Mouse (Mus musculus): Measurements from ENCODE around the gene Ndufa4l2.

DNA sequence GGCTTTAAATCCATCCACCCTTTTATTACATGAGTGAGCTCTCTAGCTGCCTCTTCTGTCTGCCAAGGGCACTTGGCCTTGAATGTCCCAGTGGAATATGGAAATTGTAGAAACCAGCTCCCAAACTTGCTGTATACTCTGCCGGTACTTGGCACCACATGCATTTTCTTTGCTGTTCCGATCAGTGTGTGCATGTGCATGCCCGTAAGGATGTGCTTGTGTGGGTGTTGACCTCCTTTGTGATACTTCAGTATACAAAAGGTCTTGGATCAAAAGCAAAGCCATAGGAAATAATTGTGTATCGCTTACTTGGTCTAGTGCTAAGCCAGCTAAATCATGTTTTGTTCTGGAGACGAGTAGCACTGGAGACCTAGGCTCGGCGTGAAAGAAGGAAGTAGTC lies 25.9 kb upstream of the Ndufa4l2 start:
- TF ChIP-seq HCFC1 (IDR thresholded peaks at IDR 0.05; ENCODE audit: borderline replicate concordance, insufficient read depth, low read length) (no peak), CHD2 (IDR thresholded peaks at IDR 0.05; ENCODE audit: low read depth, low read length) (no peak), ZNF384 (IDR thresholded peaks at IDR 0.05; ENCODE audit: low read depth, low read length) (no peak), MAFK (IDR thresholded peaks at IDR 0.05; ENCODE audit: insufficient read depth, low read depth, low read length) (no peak)

All from ES-E14 (cell line).